Mouse (Mus musculus): ENCODE data around the gene Tmem11. TPM values are rescaled to one million over a fixed set of nuclear protein-coding genes. Genes with fewer than 3 reads are reported as not detected.

Tmem11 gene
- 35.6 and 55.5 TPM in 2 replicates for polyA plus RNA-seq (2012; rRNA removed)

GRCm38 (mm10) chr11:60878675-60879294 lies at the start of gene Tmem11:
Gene Tmem11, minus strand, starts transcription at chr11:60879272.
- no peaks in the 10 kb centered on the region for H3K36me3 ChIP-seq (ENCODE audit: control insufficient read depth, insufficient read depth, low read length)
- TF ChIP-seq POLR2A (IDR thresholded peaks at IDR 0.05; ENCODE audit: low read depth, low read length) (peak; percentile 59), CTCF (IDR thresholded peaks at IDR 0.05; ENCODE audit: extremely low read depth, insufficient read length, insufficient replicate concordance, low read depth, low read length) (no peak)
- peaks cover 12% of the 10 kb centered on the region; the same call in 1 of the 2 replicates for H3K4me1 ChIP-seq (ENCODE audit: control insufficient read depth, insufficient read depth, insufficient read length, low read length)
- H3K4me3 ChIP-seq (ENCODE audit: low read depth, low read length) = peak within 1 kb of the TSS; percentile 90
- H3K27ac ChIP-seq (ENCODE audit: insufficient read depth, low read depth, low read length) = peak within 1 kb of the TSS; percentile 96
- H3K27me3 ChIP-seq (ENCODE audit: control insufficient read depth, insufficient read depth, low read length) = no peaks in the 10 kb centered on the region
- under 1% methylated on average over 62 of the region's 62 CpGs for WGBS

GRCm38 (mm10) chr11:60927264-60927663 lies 48.2 kb upstream of the Tmem11 start:
- H3K27ac ChIP-seq (ENCODE audit: insufficient read depth, low read depth, low read length) = no peak overlapping the region
- no peak overlapping the region for H3K4me3 ChIP-seq (ENCODE audit: low read depth, low read length)

DNA sequence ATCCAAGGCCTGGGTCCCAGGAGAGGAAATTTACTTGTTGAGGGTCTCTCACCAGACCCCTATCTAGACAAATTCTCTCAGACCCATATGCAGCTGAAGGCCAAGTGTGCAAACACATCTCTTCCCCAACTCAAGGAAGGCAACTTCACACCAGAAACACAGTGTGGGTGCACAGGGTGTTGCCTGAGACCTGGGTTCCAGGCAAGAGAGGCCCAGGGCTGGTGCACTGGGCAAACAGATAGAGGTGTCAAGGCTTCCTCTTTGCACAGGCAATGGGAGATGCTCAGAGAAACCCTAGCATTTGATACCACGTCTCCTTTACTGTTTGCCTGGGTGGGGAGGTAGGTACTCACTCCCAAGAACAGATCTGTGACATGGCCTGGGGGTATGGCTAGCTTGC lies 45.9 kb upstream of the Tmem11 start:
- TF ChIP-seq POLR2A (IDR thresholded peaks at IDR 0.05; ENCODE audit: low read depth, low read length) (no peak), CTCF (IDR thresholded peaks at IDR 0.05; ENCODE audit: extremely low read depth, insufficient read length, insufficient replicate concordance, low read depth, low read length) (no peak)
- Histone ChIP-seq H3K4me1 (ENCODE audit: control insufficient read depth, insufficient read depth, insufficient read length, low read length) (peaks cover 8% of the 10 kb centered on the region; the same call in 1 of the 2 replicates), H3K27me3 (ENCODE audit: control insufficient read depth, insufficient read depth, low read length) (no peaks in the 10 kb centered on the region), H3K36me3 (ENCODE audit: control insufficient read depth, insufficient read depth, low read length) (peaks cover 6% of the 10 kb centered on the region), H3K4me3 (ENCODE audit: low read depth, low read length) (no peak overlapping the region), H3K27ac (ENCODE audit: insufficient read depth, low read depth, low read length) (no peak overlapping the region)
- WGBS = 96% methylated on average over 1 of the region's 1 CpGs

More at GRCm38 (mm10) chr11:60927264-60927663, 48.2 kb upstream of the Tmem11 start:
- Histone ChIP-seq H3K27me3 (ENCODE audit: control insufficient read depth, insufficient read depth, low read length) (no peaks in the 10 kb centered on the region), H3K4me1 (ENCODE audit: control insufficient read depth, insufficient read depth, insufficient read length, low read length) (peaks cover 17% of the 10 kb centered on the region), H3K36me3 (ENCODE audit: control insufficient read depth, insufficient read depth, low read length) (no peaks in the 10 kb centered on the region)
- under 1% methylated on average over 9 of the region's 9 CpGs for WGBS
- TF ChIP-seq CTCF (IDR thresholded peaks at IDR 0.05; ENCODE audit: extremely low read depth, insufficient read length, insufficient replicate concordance, low read depth, low read length) (peak; percentile 81; the same call in 1 of the 2 replicates), POLR2A (IDR thresholded peaks at IDR 0.05; ENCODE audit: low read depth, low read length) (no peak)

GRCm38 (mm10) chr11:60924498-60924897 lies 45.4 kb upstream of the Tmem11 start:
- Histone ChIP-seq H3K27ac (ENCODE audit: insufficient read depth, low read depth, low read length) (no peak overlapping the region), H3K4me3 (ENCODE audit: low read depth, low read length) (no peak overlapping the region), H3K36me3 (ENCODE audit: control insufficient read depth, insufficient read depth, low read length) (peaks cover 6% of the 10 kb centered on the region), H3K27me3 (ENCODE audit: control insufficient read depth, insufficient read depth, low read length) (no peaks in the 10 kb centered on the region), H3K4me1 (ENCODE audit: control insufficient read depth, insufficient read depth, insufficient read length, low read length) (peaks cover 8% of the 10 kb centered on the region; the same call in 1 of the 2 replicates)
- 35% methylated on average over 6 of the region's 6 CpGs for WGBS
- TF ChIP-seq POLR2A (IDR thresholded peaks at IDR 0.05; ENCODE audit: low read depth, low read length) = no peak
- no peak for TF ChIP-seq CTCF (IDR thresholded peaks at IDR 0.05; ENCODE audit: extremely low read depth, insufficient read length, insufficient replicate concordance, low read depth, low read length)

DNA sequence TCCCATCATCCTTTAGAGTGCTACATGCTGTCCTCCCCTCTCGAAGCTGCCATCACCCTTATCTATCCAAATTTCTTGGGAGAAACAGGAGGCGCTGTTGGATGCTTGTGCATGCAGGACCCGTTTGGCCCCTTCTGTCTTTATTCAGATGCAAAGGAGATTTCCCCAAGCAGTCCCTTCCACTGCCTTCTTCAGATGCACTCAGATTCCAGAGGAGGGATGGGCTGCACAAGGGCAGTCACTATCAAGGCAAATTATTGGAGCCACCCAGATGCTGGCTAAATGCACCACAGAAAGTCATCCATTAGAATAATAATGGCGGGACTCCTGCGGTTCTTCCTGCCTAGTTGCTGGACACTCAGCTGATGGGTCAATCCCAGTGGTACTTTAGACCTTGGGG lies 43.9 kb upstream of the Tmem11 start:
- 90% methylated on average over 5 of the region's 5 CpGs for WGBS
- Histone ChIP-seq H3K27me3 (ENCODE audit: control insufficient read depth, insufficient read depth, low read length) (no peaks in the 10 kb centered on the region), H3K27ac (ENCODE audit: insufficient read depth, low read depth, low read length) (no peak overlapping the region), H3K4me1 (ENCODE audit: control insufficient read depth, insufficient read depth, insufficient read length, low read length) (peaks cover 8% of the 10 kb centered on the region; the same call in 1 of the 2 replicates), H3K36me3 (ENCODE audit: control insufficient read depth, insufficient read depth, low read length) (peaks cover 6% of the 10 kb centered on the region), H3K4me3 (ENCODE audit: low read depth, low read length) (no peak overlapping the region)
- TF ChIP-seq POLR2A (IDR thresholded peaks at IDR 0.05; ENCODE audit: low read depth, low read length) = no peak
- TF ChIP-seq CTCF (IDR thresholded peaks at IDR 0.05; ENCODE audit: extremely low read depth, insufficient read length, insufficient replicate concordance, low read depth, low read length) = no peak

- TF ChIP-seq POLR2A (IDR thresholded peaks at IDR 0.05; ENCODE audit: low read depth, low read length) (no peak), CTCF (IDR thresholded peaks at IDR 0.05; ENCODE audit: extremely low read depth, insufficient read length, insufficient replicate concordance, low read depth, low read length) (no peak)
- H3K36me3 ChIP-seq (ENCODE audit: control insufficient read depth, insufficient read depth, low read length) = peaks cover 6% of the 10 kb centered on the region
- no peaks in the 10 kb centered on the region for H3K27me3 ChIP-seq (ENCODE audit: control insufficient read depth, insufficient read depth, low read length)
- 68% methylated on average over 1 of the region's 1 CpGs for WGBS
- H3K27ac ChIP-seq (ENCODE audit: insufficient read depth, low read depth, low read length) = no peak overlapping the region
- no peak overlapping the region for H3K4me3 ChIP-seq (ENCODE audit: low read depth, low read length)
- peaks cover 8% of the 10 kb centered on the region; the same call in 1 of the 2 replicates for H3K4me1 ChIP-seq (ENCODE audit: control insufficient read depth, insufficient read depth, insufficient read length, low read length)
Observed at GRCm38 (mm10) chr11:60922195-60922594, 43.1 kb upstream of the Tmem11 start.

DNA sequence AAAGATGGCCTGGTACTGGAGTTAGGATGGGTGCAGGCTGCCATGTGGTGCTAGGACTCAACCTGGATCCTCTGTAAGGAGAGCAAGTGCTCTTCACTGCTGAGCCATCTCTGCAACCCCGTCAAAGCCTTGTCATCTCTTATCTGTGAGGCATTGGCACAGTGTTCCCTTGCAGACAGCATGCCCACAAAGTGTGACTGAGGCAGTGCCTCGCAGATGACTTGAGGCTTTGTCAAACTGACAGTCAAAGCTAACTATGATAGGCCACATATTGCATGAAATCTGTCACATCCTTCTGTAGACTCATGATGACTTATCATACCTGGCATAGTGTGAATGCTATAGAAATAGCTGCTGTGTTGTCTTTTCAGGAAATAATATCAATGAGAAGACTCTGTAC lies 40.9 kb upstream of the Tmem11 start:
- Histone ChIP-seq H3K4me3 (ENCODE audit: low read depth, low read length) (no peak overlapping the region), H3K27me3 (ENCODE audit: control insufficient read depth, insufficient read depth, low read length) (no peaks in the 10 kb centered on the region), H3K36me3 (ENCODE audit: control insufficient read depth, insufficient read depth, low read length) (peaks cover 6% of the 10 kb centered on the region), H3K27ac (ENCODE audit: insufficient read depth, low read depth, low read length) (no peak overlapping the region), H3K4me1 (ENCODE audit: control insufficient read depth, insufficient read depth, insufficient read length, low read length) (peaks cover 8% of the 10 kb centered on the region; the same call in 1 of the 2 replicates)
- TF ChIP-seq POLR2A (IDR thresholded peaks at IDR 0.05; ENCODE audit: low read depth, low read length) (no peak), CTCF (IDR thresholded peaks at IDR 0.05; ENCODE audit: extremely low read depth, insufficient read length, insufficient replicate concordance, low read depth, low read length) (no peak)
- WGBS = 77% methylated on average over 2 of the region's 2 CpGs
